Mouse (Mus musculus) C2C12 (cell line): ENCODE data around the gene Suclg2.

Experiments used
- CTCF ChIP-seq: IDR thresholded peaks from one replicate; pipeline ENCODE4 v1.5.1; 2011; ENCODE audit not compliant: control insufficient read depth, insufficient read depth, insufficient read length
- MAX ChIP-seq: IDR thresholded peaks from one replicate; pipeline ENCODE4 v1.6.1; 2011; ENCODE audit warnings: mild to moderate bottlenecking, control low read depth
- MYOD1 ChIP-seq: IDR thresholded peaks from one replicate; pipeline ENCODE4 v1.6.1; 2011; ENCODE audit warnings: low read depth; ENCODE audit not compliant: control insufficient read depth, insufficient read length
- USF1 ChIP-seq: IDR thresholded peaks from one replicate; pipeline ENCODE4 v1.6.1; 2011; ENCODE audit warnings: low read depth, mild to moderate bottlenecking, control low read depth, moderate library complexity

DNA sequence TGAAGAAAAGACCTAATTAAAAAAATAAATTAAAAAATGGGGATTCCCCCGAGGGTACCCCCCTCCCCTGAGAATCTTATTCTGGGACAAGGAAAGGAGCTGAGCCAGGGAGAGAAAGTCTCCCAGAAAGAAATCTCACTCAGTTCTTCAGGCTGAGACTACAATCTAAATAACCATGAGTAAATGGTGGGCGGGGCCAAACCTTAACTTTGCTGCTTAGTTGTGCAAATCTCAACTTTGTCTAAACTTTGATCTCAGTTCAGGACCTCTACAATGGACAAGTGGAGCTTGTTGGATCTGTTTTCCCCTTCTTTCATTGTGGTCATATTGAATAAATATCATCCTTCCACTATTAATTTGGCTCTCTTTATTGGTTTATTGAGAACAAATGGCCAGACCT is 272.4 kb downstream of the Suclg2 start:
- TF ChIP-seq USF1: no peak
- no peak for TF ChIP-seq CTCF
- no peak for TF ChIP-seq MYOD1
- no peak for TF ChIP-seq MAX
